Mouse (Mus musculus) embryo, embryonic 11.5 days (tissue): Measurements from ENCODE around the gene Eef1e1.
"Not testable (repeated sequence)": the region's sequence is repeated elsewhere in the genome, so short reads cannot be mapped to it uniquely, and the experiment has no call there.

Source experiments
- DNase-seq: peaks from one replicate; pipeline ENCODE4 v3.0.0-alpha.2; 2012; ENCODE audit warnings: low read depth, low spot score

Eef1e1 gene

GRCm38 (mm10) chr13:38624292-38624902 is 34.5 kb downstream of the Eef1e1 start:
- no peak for DNase-seq

GRCm38 (mm10) chr13:38623296-38623695 is 35.6 kb downstream of the Eef1e1 start:
- DNase-seq: no peak

GRCm38 (mm10) chr13:38618001-38618630 is 40.7 kb downstream of the Eef1e1 start:
- DNase-seq: not testable (repeated sequence)

- DNase-seq: no peak
These were observed 42.0 kb downstream of the Eef1e1 start for GRCm38 (mm10) chr13:38616887-38617286.

GRCm38 (mm10) chr13:38615656-38616055 is 43.2 kb downstream of the Eef1e1 start:
- no peak for DNase-seq

GRCm38 (mm10) chr13:38614298-38614697 is 44.6 kb downstream of the Eef1e1 start:
- DNase-seq: no peak

GRCm38 (mm10) chr13:38613583-38613982 is 45.3 kb downstream of the Eef1e1 start:
- DNase-seq: no peak

- no peak for DNase-seq
These were observed 46.2 kb downstream of the Eef1e1 start for GRCm38 (mm10) chr13:38612608-38613007.

- no peak for DNase-seq
These were observed 46.7 kb downstream of the Eef1e1 start for GRCm38 (mm10) chr13:38612179-38612578.

- DNase-seq: no peak
These were observed 48.5 kb downstream of the Eef1e1 start for GRCm38 (mm10) chr13:38610336-38610735.

GRCm38 (mm10) chr13:38607130-38607529 is 51.7 kb downstream of the Eef1e1 start:
- DNase-seq: no peak

- DNase-seq: no peak
These were observed 53.5 kb downstream of the Eef1e1 start for GRCm38 (mm10) chr13:38605353-38605752.

- no peak for DNase-seq
These were observed 55.9 kb downstream of the Eef1e1 start for GRCm38 (mm10) chr13:38602966-38603365.

GRCm38 (mm10) chr13:38602243-38602832 is 56.5 kb downstream of the Eef1e1 start:
- no peak for DNase-seq

- DNase-seq: no peak
These were observed 58.0 kb downstream of the Eef1e1 start for GRCm38 (mm10) chr13:38600811-38601210.

GRCm38 (mm10) chr13:38597076-38597475 is 61.8 kb downstream of the Eef1e1 start:
- DNase-seq: no peak

- no peak for DNase-seq
These were observed 62.4 kb downstream of the Eef1e1 start for GRCm38 (mm10) chr13:38596461-38596860.
